Mouse (Mus musculus) retina, postnatal 1 day (tissue): ENCODE data around the gene Cgnl1.

Source experiments
- DNase-seq: peaks from one replicate; pipeline ENCODE4 v3.0.0-alpha.2; 2012

Gene Cgnl1

GRCm38 (mm10) chr9:71709199-71709598, 62.2 kb downstream of the Cgnl1 start:
- no peak for DNase-seq

- no peak for DNase-seq
These were observed 63.4 kb downstream of the Cgnl1 start for GRCm38 (mm10) chr9:71707989-71708388.

- DNase-seq: peak; percentile 18
These were observed 66.9 kb downstream of the Cgnl1 start for GRCm38 (mm10) chr9:71704332-71705014.

GRCm38 (mm10) chr9:71699087-71699486, 72.3 kb downstream of the Cgnl1 start:
- no peak for DNase-seq

- DNase-seq: no peak
These were observed 73.3 kb downstream of the Cgnl1 start for GRCm38 (mm10) chr9:71698116-71698515.

- DNase-seq: no peak
These were observed 74.2 kb downstream of the Cgnl1 start for GRCm38 (mm10) chr9:71697189-71697588.

- no peak for DNase-seq
These were observed 74.6 kb downstream of the Cgnl1 start for GRCm38 (mm10) chr9:71696762-71697161.

- no peak for DNase-seq
These were observed 76.3 kb downstream of the Cgnl1 start for GRCm38 (mm10) chr9:71695133-71695532.

GRCm38 (mm10) chr9:71694223-71694622, 77.2 kb downstream of the Cgnl1 start:
- DNase-seq: no peak

GRCm38 (mm10) chr9:71693771-71694170, 77.6 kb downstream of the Cgnl1 start:
- DNase-seq: no peak

GRCm38 (mm10) chr9:71692165-71692564, 79.2 kb downstream of the Cgnl1 start:
- no peak for DNase-seq

GRCm38 (mm10) chr9:71689369-71690073, 81.9 kb downstream of the Cgnl1 start:
- DNase-seq: no peak

- no peak for DNase-seq
These were observed 84.9 kb downstream of the Cgnl1 start for GRCm38 (mm10) chr9:71686463-71686862.

GRCm38 (mm10) chr9:71684772-71685171, 86.6 kb downstream of the Cgnl1 start:
- DNase-seq: no peak

GRCm38 (mm10) chr9:71680381-71680780, 91.0 kb downstream of the Cgnl1 start:
- no peak for DNase-seq

- peak; percentile 15 for DNase-seq
These were observed 92.1 kb downstream of the Cgnl1 start for GRCm38 (mm10) chr9:71679103-71679815.

GRCm38 (mm10) chr9:71676988-71677688, 94.3 kb downstream of the Cgnl1 start:
- no peak for DNase-seq

GRCm38 (mm10) chr9:71675799-71676414, 95.5 kb downstream of the Cgnl1 start:
- no peak for DNase-seq

- DNase-seq: no peak
These were observed 96.2 kb downstream of the Cgnl1 start for GRCm38 (mm10) chr9:71675216-71675615.

- DNase-seq: no peak
These were observed 96.9 kb downstream of the Cgnl1 start for GRCm38 (mm10) chr9:71674476-71674875.

GRCm38 (mm10) chr9:71672495-71672894, 98.9 kb downstream of the Cgnl1 start:
- no peak for DNase-seq

- no peak for DNase-seq
These were observed 100.7 kb downstream of the Cgnl1 start for GRCm38 (mm10) chr9:71670677-71671076.

- DNase-seq: no peak
These were observed 103.8 kb downstream of the Cgnl1 start for GRCm38 (mm10) chr9:71667616-71668015.
